Mouse (Mus musculus): ENCODE measurements at regions not wholly inside any gene's neighbourhood (a gene's known extent, or its start where the extent isn't known, plus 50 kb on each side); places are given as distances from the start of the nearest gene placed in this dataset.
"Not testable (repeated sequence)": the region's sequence is repeated elsewhere in the genome, so short reads cannot be mapped to it uniquely, and the experiment has no call there.

- no peak for DNase-seq (ENCODE audit: low read depth, low spot score)
Observed at GRCm38 (mm10) chr17:69821473-69821872, 147.4 kb upstream of the Dlgap1 start.

GRCm38 (mm10) chr17:69821901-69822300, 147.0 kb upstream of the Dlgap1 start:
- DNase-seq (ENCODE audit: low read depth, low spot score): no peak

DNA sequence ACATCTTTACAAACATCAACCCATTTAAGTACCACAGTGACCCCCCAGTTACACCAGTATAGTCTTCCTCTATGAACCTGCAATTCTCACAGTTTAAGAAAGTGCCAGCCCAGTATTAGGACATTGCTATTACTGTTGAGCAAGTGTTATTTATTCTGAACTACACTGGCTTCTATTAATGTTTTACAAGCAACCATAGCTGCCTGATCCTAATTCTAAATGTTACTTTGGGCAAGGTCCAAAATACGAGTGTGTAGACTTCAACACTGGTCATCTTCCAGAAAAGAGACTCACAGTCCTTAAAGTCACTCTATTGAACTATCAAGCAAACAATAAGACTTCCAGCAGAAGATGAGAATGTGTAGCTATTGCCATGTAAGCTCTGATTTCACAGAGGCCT, 146.0 kb upstream of the Dlgap1 start:
- no peak for DNase-seq (ENCODE audit: low read depth, low spot score)

GRCm38 (mm10) chr17:69841308-69841707, 127.6 kb upstream of the Dlgap1 start:
- DNase-seq (ENCODE audit: low read depth, low spot score): peak; percentile 51

- no peak for DNase-seq (ENCODE audit: low read depth, low spot score)
Observed at GRCm38 (mm10) chr17:69848306-69848705, 120.6 kb upstream of the Dlgap1 start.

DNA sequence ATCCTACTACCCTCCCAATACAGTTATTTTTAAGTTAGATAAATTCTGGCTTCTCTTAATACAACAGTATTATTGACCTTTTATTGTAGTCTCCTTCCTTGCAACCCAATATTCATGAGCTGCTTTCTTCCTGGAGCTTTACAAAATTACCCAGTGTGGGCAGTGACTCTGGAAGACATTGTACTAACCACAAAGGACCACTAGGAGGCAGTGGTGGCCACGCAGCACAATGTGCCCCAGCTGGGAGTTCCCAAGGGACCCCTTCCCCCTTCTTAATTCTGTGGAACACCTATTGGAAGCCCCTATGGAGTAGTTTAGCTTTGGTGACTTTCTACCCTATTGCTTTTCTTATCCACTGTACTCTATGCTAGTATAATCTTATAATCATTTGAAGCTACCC, 118.8 kb upstream of the Dlgap1 start:
- no peak for DNase-seq (ENCODE audit: low read depth, low spot score)

DNA sequence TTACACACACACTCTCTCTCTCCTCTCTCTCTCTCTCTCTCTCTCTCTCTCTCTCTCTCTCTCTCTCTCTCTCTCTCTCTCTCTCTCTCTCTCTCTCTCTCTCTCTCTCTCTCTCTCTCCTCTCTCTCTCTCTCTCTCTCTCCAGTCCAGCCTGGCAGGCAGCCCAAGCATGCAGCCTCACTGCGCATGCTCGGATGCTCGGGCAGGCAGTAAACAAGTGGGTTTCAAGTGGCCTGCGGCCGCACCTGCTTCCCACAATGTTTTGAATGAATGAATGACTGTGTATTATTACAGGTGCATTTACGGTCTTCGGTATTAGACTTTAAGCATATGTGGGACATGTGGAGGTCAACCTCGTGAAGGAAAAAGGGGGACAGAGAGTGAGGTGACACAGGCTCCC, 88.9 kb upstream of the Dlgap1 start:
- DNase-seq (ENCODE audit: low read depth, low spot score): not testable (repeated sequence)

DNA sequence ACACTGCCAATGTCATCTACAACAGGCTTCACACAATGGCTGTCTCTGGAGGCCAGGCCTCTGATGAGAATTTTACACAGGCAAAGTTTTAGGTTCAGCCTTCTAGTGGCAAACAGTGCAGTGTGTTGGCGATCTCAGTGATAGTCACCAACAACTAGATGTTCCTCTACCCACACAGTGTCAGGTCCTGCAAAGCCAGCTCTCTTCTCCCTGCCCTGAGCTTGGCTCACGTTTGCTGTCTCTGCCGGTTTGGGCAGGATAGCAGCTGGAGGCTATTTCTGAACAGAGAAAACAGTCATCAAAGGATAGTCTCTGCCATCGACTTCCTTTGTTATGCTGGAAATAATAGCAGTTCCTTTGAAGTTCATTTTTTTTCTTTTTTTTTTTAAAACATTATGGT, 74.9 kb upstream of the Dlgap1 start:
- no peak for DNase-seq (ENCODE audit: low read depth, low spot score)

Measured in forelimb bud, embryonic 11.5 days (tissue).